Mouse (Mus musculus): ENCODE results near the gene Acp5. TPM values are rescaled to one million over a fixed set of nuclear protein-coding genes. Genes with fewer than 3 reads are reported as not detected.

Acp5 gene
- 20.9 and 23.7 TPM in 2 replicates for polyA plus RNA-seq (2016; fragmentation: Nextera tagmentation; extraction: Ambion mirVana)

- H3K36me3 ChIP-seq: no peaks in the 10 kb centered on the region
- peaks cover 58% of the 10 kb centered on the region for H3K27me3 ChIP-seq (ENCODE audit: insufficient read depth, poor library complexity, severe bottlenecking)
- H3K27ac ChIP-seq: peak within 1 kb of the TSS; percentile 59
- 70% methylated on average over 7 of the region's 7 CpGs for WGBS
- no peaks in the 10 kb centered on the region for H3K9me3 ChIP-seq
- peak within 1 kb of the TSS; percentile 21; the same call in 1 of the 2 replicates for H3K4me3 ChIP-seq
- peaks cover 26% of the 10 kb centered on the region for H3K4me1 ChIP-seq (replicated peaks)
- DNase-seq (ENCODE audit: low spot score): no peak
These were observed at the start of gene Acp5 for GRCm38 (mm10) chr9:22135644-22136390. Acp5 (minus strand) TSS chr9:22135711.

- WGBS: 88% methylated on average over 4 of the region's 4 CpGs
These were observed 36.8 kb upstream of the Acp5 start for GRCm38 (mm10) chr9:22172318-22172717.

DNA sequence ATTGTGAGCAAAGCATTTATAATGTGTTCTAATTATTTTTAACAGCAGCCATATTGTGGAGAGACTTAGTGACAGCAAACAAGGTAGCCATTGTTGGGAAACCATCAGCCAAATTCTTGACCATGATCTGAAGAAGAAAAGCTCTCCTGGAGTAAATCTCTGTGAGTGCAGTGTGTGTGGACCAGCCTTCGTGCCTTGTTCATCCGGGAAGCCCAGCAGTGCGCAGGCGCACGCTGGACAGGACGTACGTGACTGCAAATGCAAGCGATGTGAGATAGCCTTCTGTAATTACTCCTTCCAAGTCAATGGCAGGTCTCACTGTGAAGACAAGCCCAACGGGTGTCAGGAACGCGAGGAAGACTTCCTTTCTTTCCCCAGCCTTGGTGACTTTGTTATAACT lies 33.8 kb upstream of the Acp5 start:
- Histone ChIP-seq H3K27ac (no peak overlapping the region), H3K27me3 (ENCODE audit: insufficient read depth, poor library complexity, severe bottlenecking) (no peaks in the 10 kb centered on the region), H3K9me3 (peaks cover 6% of the 10 kb centered on the region), H3K36me3 (no peaks in the 10 kb centered on the region), H3K4me3 (no peak overlapping the region), H3K4me1 (replicated peaks) (peaks cover 12% of the 10 kb centered on the region)
- WGBS: 93% methylated on average over 11 of the region's 11 CpGs
- DNase-seq (ENCODE audit: low spot score): no peak

More at GRCm38 (mm10) chr9:22172318-22172717, 36.8 kb upstream of the Acp5 start:
- Histone ChIP-seq H3K4me1 (replicated peaks) (no peaks in the 10 kb centered on the region; the same call in 1 of the 2 replicates), H3K9me3 (peaks cover 14% of the 10 kb centered on the region), H3K36me3 (no peaks in the 10 kb centered on the region), H3K27ac (no peak overlapping the region), H3K27me3 (ENCODE audit: insufficient read depth, poor library complexity, severe bottlenecking) (no peaks in the 10 kb centered on the region), H3K4me3 (no peak overlapping the region)
- DNase-seq (ENCODE audit: low spot score): no peak

DNA sequence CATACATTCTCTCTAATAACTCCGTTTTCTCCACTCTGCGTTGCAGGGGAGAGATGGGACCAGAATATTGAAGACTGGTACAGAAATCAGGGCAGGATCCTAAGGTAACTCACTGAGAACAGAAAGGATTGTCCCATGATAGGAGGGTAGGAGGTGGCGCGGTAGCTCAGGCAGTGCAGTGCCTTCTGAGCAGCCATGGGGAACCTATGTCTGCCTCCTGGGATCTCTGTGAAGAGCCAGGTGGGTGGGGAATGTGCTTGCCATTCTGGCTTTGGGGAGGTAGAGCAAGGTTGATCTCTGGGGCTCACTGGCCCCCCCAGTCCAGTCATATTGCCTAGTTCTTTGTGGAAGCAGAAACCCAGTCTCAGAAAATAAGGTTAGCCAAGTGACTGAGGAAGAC lies 32.2 kb upstream of the Acp5 start:
- WGBS: 93% methylated on average over 4 of the region's 4 CpGs
- no peak overlapping the region for H3K27ac ChIP-seq

DNA sequence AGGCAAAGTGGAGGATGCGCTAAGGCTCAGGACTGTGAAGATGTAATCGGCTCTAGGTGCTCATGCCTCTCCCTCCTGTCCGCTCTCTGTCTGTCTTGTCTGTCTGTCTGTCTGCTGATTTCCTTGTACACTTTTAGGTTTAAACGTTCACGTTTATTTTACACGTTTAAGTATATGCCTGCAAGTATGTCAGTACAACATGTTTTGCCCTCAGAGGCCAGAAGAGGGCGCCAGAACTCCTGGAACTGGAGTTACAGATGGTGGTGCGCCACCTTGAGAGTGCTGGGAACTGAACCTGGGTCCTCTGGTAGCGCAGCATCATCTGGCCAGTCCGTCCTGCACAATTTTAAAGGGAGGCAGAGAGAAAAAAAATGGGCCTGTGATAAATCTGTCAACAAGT lies 31.2 kb upstream of the Acp5 start:
- DNase-seq (ENCODE audit: low spot score): no peak
- WGBS: 90% methylated on average over 10 of the region's 10 CpGs
- no peak overlapping the region for H3K27ac ChIP-seq
- peaks cover 13% of the 10 kb centered on the region for H3K4me1 ChIP-seq (replicated peaks)
- no peak overlapping the region for H3K4me3 ChIP-seq
- H3K27me3 ChIP-seq (ENCODE audit: insufficient read depth, poor library complexity, severe bottlenecking): peaks cover 11% of the 10 kb centered on the region
- H3K36me3 ChIP-seq: no peaks in the 10 kb centered on the region
- peaks cover 6% of the 10 kb centered on the region for H3K9me3 ChIP-seq

More for the DNA sequence above, 32.2 kb upstream of the Acp5 start:
- Histone ChIP-seq H3K36me3 (no peaks in the 10 kb centered on the region), H3K4me3 (no peak overlapping the region), H3K4me1 (replicated peaks) (peaks cover 13% of the 10 kb centered on the region), H3K27me3 (ENCODE audit: insufficient read depth, poor library complexity, severe bottlenecking) (peaks cover 11% of the 10 kb centered on the region), H3K9me3 (peaks cover 6% of the 10 kb centered on the region)
- DNase-seq (ENCODE audit: low spot score): no peak

- Histone ChIP-seq H3K9me3 (peaks cover 6% of the 10 kb centered on the region), H3K4me3 (no peak overlapping the region), H3K27me3 (ENCODE audit: insufficient read depth, poor library complexity, severe bottlenecking) (peaks cover 11% of the 10 kb centered on the region), H3K36me3 (no peaks in the 10 kb centered on the region), H3K27ac (no peak overlapping the region), H3K4me1 (replicated peaks) (peaks cover 13% of the 10 kb centered on the region)
- WGBS: 56% methylated on average over 6 of the region's 6 CpGs
- no peak for DNase-seq (ENCODE audit: low spot score)
These were observed 30.5 kb upstream of the Acp5 start for GRCm38 (mm10) chr9:22165964-22166363.

GRCm38 (mm10) chr9:22164711-22165668 lies 29.5 kb upstream of the Acp5 start:
- Histone ChIP-seq H3K4me3 (peak overlapping the region; percentile 76), H3K27me3 (ENCODE audit: insufficient read depth, poor library complexity, severe bottlenecking) (peaks cover 11% of the 10 kb centered on the region), H3K36me3 (no peaks in the 10 kb centered on the region), H3K27ac (peak overlapping the region; percentile 85), H3K9me3 (peaks cover 6% of the 10 kb centered on the region), H3K4me1 (replicated peaks) (peaks cover 13% of the 10 kb centered on the region)
- 2% methylated on average over 54 of the region's 54 CpGs for WGBS
- peak; percentile 67 for DNase-seq (ENCODE audit: low spot score)

DNA sequence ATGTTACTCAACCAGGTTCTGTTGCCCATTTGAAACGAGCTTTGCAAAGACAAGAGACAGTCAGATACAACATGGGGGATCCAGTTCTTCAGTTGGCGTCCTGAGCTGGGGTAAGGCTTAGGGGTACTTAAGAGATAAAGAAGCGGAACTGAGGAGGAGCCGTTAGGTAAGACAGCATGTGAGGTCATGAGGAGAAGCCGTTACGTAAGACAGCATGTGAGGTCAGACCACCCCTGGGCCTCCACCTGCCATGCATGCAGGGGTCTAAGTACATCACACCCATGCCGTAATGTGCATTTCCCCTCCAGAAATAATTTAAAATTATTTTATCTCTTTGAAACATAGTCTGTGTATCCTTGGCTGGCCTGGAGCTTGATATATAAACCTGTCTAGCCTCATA lies 27.4 kb upstream of the Acp5 start:
- DNase-seq (ENCODE audit: low spot score): no peak
- H3K9me3 ChIP-seq: peaks cover 6% of the 10 kb centered on the region
- H3K4me1 ChIP-seq (replicated peaks): peaks cover 15% of the 10 kb centered on the region
- peaks cover 17% of the 10 kb centered on the region for H3K27me3 ChIP-seq (ENCODE audit: insufficient read depth, poor library complexity, severe bottlenecking)
- H3K36me3 ChIP-seq: peaks cover 11% of the 10 kb centered on the region
- WGBS: 90% methylated on average over 7 of the region's 7 CpGs
- H3K4me3 ChIP-seq: no peak overlapping the region
- H3K27ac ChIP-seq: no peak overlapping the region

GRCm38 (mm10) chr9:22162305-22162704 lies 26.8 kb upstream of the Acp5 start:
- Histone ChIP-seq H3K9me3 (peaks cover 6% of the 10 kb centered on the region), H3K27me3 (ENCODE audit: insufficient read depth, poor library complexity, severe bottlenecking) (peaks cover 23% of the 10 kb centered on the region), H3K4me1 (replicated peaks) (peaks cover 21% of the 10 kb centered on the region), H3K27ac (no peak overlapping the region), H3K36me3 (peaks cover 12% of the 10 kb centered on the region), H3K4me3 (no peak overlapping the region)
- no peak for DNase-seq (ENCODE audit: low spot score)
- WGBS: 75% methylated on average over 9 of the region's 9 CpGs

GRCm38 (mm10) chr9:22161299-22161698 lies 25.8 kb upstream of the Acp5 start:
- H3K4me3 ChIP-seq: no peak overlapping the region
- peaks cover 23% of the 10 kb centered on the region for H3K27me3 ChIP-seq (ENCODE audit: insufficient read depth, poor library complexity, severe bottlenecking)
- peaks cover 12% of the 10 kb centered on the region for H3K36me3 ChIP-seq
- peaks cover 26% of the 10 kb centered on the region for H3K4me1 ChIP-seq (replicated peaks)
- DNase-seq (ENCODE audit: low spot score): no peak
- WGBS: 32% methylated on average over 6 of the region's 6 CpGs
- no peaks in the 10 kb centered on the region for H3K9me3 ChIP-seq
- H3K27ac ChIP-seq: no peak overlapping the region

DNA sequence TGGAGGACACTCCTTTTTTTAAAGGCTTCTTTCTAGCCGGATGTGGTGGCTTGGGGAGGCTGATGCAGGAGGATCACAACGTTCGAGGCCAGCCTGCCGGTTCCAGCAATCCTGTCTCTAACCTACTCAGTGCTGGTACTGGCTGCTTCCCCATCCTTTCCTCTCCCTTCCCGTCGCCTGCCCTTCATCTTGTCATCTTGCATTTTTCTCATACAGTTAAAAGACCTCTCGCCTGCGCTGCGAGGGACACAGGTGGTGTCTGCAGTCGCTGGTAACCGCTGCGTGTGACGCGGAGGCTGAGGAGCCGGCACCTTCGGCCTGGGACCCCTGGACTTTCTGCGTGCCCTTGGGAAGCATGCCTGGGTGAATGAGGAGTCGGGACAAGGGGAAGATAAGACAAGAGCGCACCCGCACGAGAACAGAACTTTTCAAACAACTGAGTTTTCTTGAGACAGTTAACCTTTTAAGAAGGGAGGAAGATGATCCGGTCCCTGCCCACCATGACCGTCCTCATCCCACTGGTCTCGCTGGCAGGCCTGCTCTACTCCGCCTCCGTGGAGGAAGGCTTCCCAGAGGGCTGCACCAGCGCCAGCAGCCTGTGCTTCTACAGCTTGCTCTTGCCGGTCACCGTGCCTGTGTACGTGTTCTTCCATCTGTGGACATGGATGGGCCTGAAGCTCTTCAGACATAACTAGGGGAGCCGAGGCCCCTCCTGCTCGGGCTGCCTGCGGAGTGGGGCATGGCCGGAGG lies 22.2 kb upstream of the Acp5 start:
- DNase-seq (ENCODE audit: low spot score): no peak
- H3K27me3 ChIP-seq (ENCODE audit: insufficient read depth, poor library complexity, severe bottlenecking): peaks cover 12% of the 10 kb centered on the region
- H3K4me3 ChIP-seq: peak overlapping the region; percentile 77
- 68% methylated on average over 34 of the region's 34 CpGs for WGBS
- peaks cover 21% of the 10 kb centered on the region for H3K4me1 ChIP-seq (replicated peaks)
- H3K9me3 ChIP-seq: no peaks in the 10 kb centered on the region
- peaks cover 12% of the 10 kb centered on the region for H3K36me3 ChIP-seq
- H3K27ac ChIP-seq: peak overlapping the region; percentile 93; the same call in 1 of the 2 replicates

DNA sequence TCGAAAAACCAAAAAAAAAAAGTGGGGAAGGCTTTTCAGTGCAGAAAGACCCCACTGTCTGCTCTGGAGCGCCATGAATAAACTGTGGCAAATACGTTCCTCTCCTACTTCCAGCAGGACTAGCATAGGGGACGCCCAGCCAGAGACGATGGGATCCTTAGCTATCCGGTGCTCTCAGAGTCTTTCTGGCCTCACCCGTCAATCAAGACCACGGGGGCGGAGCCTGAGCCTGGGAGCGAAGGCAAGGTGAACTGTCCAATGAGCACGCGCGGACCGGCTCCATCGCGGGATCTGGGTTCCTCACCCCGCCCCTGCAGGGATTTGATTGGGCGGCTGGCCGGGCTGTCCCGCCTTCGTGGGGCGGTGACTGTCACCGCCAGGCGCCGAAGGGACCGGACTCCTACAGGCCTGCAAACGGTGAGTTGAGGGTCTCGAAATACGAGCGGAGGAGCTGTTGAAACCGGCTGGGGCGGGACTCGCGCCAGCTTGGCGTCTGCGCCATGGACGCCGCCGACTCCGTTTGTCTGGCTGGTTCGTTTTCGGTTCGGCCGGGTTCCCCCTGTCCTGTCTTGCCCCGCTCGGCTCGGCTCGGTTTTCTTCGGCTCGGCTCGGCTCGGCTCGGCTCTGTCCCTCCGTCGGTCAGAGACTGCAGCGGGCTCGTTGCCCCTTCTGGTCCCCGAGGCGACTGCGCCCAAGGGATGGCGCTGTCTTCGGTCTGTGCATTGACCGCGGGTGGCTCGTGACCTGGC lies 21.2 kb upstream of the Acp5 start, which contains the start of gene Pigyl:
Gene Pigyl, plus strand, starts transcription at position 350 of the 749 bp plus-strand sequence.
- Histone ChIP-seq H3K9me3 (no peaks in the 10 kb centered on the region), H3K27me3 (ENCODE audit: insufficient read depth, poor library complexity, severe bottlenecking) (peaks cover 12% of the 10 kb centered on the region), H3K4me3 (peak within 1 kb of the TSS; percentile 77), H3K4me1 (replicated peaks) (peaks cover 21% of the 10 kb centered on the region), H3K36me3 (peaks cover 12% of the 10 kb centered on the region), H3K27ac (peak within 1 kb of the TSS; percentile 93)
- peak; percentile 99 for DNase-seq (ENCODE audit: low spot score)
- under 1% methylated on average over 65 of the region's 65 CpGs for WGBS
